Mouse (Mus musculus) heart, postnatal 0 days (tissue): ENCODE measurements around the gene Lancl2. TPM values are rescaled to one million over a fixed set of nuclear protein-coding genes. Genes with fewer than 3 reads are reported as not detected.

Experiments used
- ATAC-seq: fragments of 200-750 bp; cut with Nextera tagmentation; 2 replicates; pipeline ENCODE4 v1.8.0; 2017; ENCODE audit warnings: low read depth, moderate number of reproducible peaks, moderate library complexity; ENCODE audit not compliant: insufficient read depth
- DNase-seq: peaks from one replicate; pipeline ENCODE4 v3.0.0-alpha.2; 2016; ENCODE audit warnings: low spot score
- H3K27ac ChIP-seq: fragments of 300-500 bp; sonication (generic); 2 replicates; pipeline ENCODE4 v1.5.1; 2014; ENCODE audit warnings: low read depth, mild to moderate bottlenecking
- H3K27me3 ChIP-seq: fragments of 300-500 bp; sonication (generic); 2 replicates; pipeline ENCODE4 v1.6.1; 2014; ENCODE audit warnings: low read length, mixed read lengths; ENCODE audit not compliant: control insufficient read depth, insufficient read depth
- H3K36me3 ChIP-seq: fragments of 300-500 bp; sonication (generic); replicated peaks from 2 replicates; pipeline ENCODE4 v1.6.1; 2014; ENCODE audit warnings: low read length, mixed read lengths; ENCODE audit not compliant: control insufficient read depth, insufficient read depth
- H3K4me1 ChIP-seq: fragments of 300-500 bp; sonication (generic); 2 replicates; pipeline ENCODE4 v1.6.1; 2014; ENCODE audit warnings: antibody characterized with exemption; ENCODE audit not compliant: control insufficient read depth, insufficient read depth
- H3K4me2 ChIP-seq: fragments of 300-500 bp; sonication (generic); 2 replicates; pipeline ENCODE4 v1.6.1; 2014; ENCODE audit warnings: low read depth, mild to moderate bottlenecking, low read length, moderate library complexity
- H3K4me3 ChIP-seq: fragments of 300-500 bp; sonication (generic); 2 replicates; pipeline ENCODE4 v1.5.1; 2014; ENCODE audit warnings: low read depth, low read length
- H3K9ac ChIP-seq: fragments of 300-500 bp; sonication (generic); replicated peaks from 2 replicates; pipeline ENCODE4 v1.6.1; 2014; ENCODE audit warnings: low read depth, low read length, mixed read lengths
- H3K9me3 ChIP-seq: fragments of 300-500 bp; sonication (generic); replicated peaks from 2 replicates; pipeline ENCODE4 v1.6.1; 2016; ENCODE audit warnings: low read length; ENCODE audit not compliant: control insufficient read depth
- CTCF ChIP-seq: IDR thresholded peaks from 2 replicates; pipeline ENCODE4 v1.5.1; 2016; ENCODE audit warnings: antibody characterized with exemption, control low read depth, low read depth
- EP300 ChIP-seq: IDR thresholded peaks from 2 replicates; pipeline ENCODE4 v1.6.1; 2016; ENCODE audit warnings: antibody characterized with exemption, low read depth
- WGBS: fragments of 180-500 bp; shearing (Covaris S2); extraction: QIAGEN DNeasy Blood & Tissue Kit; methylation state at CpG from one replicate; pipeline ENCODE4 v1.1.7; 2014; 5-methylcytosine and 5-hydroxymethylcytosine counted together
- polyA plus RNA-seq: library from polyadenylated mRNA; unstranded; fragments of >200 nt; fragmentation: Nextera tagmentation; extraction: Ambion mirVana; gene quantifications from 2 replicates; pipeline ENCODE4 v1.2.1, GENCODE M21; 2015
- total RNA-seq: library from RNA; depleted of rRNA; stranded (reverse); fragments of >200 nt; gene quantifications from 2 replicates; pipeline ENCODE4 v1.2.3, GENCODE M21; 2014; ENCODE audit warnings: low replicate concordance

Gene Lancl2
- total and polyA plus RNA-seq, 2 experiments from 2014 or later: 12.1 to 15.0 TPM

DNA sequence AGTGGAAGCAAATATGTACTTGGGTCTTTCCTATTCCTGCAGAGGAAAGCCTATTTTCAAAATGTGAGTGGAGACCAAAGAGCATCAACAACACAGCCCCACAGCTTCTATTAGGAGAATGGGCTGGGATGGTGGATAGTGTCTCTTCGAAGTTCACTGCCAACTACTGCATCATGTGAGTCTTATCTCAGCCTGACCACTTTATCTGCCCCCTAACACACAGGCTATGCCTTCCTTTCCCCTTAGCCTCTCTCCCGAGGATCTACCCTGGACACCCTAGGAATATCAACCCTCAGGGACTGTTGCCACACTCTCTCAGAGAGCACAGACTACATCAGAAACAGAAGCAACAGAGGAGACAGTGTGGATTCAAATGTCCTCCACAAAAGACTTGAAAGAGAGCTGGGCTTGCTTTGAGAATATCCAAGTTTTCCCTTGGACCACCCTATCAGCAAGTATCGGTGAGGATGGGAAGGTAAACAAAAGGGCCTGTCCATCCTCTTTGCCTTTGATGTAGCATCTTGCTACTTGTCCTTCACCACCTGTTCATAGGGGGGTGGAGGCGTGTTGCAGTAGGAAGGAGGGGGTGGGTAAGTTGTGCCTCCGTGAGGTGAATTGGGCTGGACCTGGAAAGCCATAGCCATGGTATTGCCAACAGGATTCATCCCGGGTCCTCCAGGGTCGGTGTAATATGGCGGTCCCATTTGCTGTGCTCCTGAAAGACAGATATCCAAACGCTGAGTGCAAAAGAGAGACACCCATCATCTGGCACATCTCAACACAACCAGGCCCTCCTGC lies 51.8 kb downstream of the Lancl2 start:
- no peak for DNase-seq
- Histone ChIP-seq H3K9me3 (no peaks in the 10 kb centered on the region), H3K9ac (no peak overlapping the region), H3K27me3 (no peaks in the 10 kb centered on the region), H3K4me2 (no peak overlapping the region), H3K4me1 (no peaks in the 10 kb centered on the region), H3K27ac (no peak overlapping the region), H3K4me3 (no peak overlapping the region), H3K36me3 (peaks cover 16% of the 10 kb centered on the region)
- WGBS: 87% methylated on average over 9 of the region's 9 CpGs
- TF ChIP-seq EP300 (no peak), CTCF (no peak)
- no peak for ATAC-seq

DNA sequence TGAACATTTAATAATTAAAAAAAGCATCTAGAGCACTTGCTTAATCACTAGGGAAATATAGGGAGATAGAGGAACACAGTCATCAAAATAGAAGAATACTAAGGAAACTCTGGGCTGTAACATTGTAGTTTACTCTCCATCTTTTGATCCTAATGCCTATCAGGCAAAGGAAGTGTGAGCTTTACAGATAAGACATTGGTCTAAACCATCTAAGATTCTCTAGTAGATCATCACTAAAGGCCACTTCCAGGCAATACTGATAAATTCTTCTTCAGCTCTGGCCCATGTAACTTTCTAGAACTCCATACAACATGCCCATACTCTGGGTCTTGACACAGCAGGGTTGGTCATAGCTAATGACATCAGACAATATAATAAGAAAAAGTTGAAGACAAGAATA lies 60.7 kb downstream of the Lancl2 start:
- H3K27me3 ChIP-seq: no peaks in the 10 kb centered on the region
- H3K4me1 ChIP-seq: no peaks in the 10 kb centered on the region
- no peaks in the 10 kb centered on the region for H3K9me3 ChIP-seq
- no peak overlapping the region for H3K27ac ChIP-seq
- H3K36me3 ChIP-seq: peaks cover 15% of the 10 kb centered on the region
- DNase-seq: no peak
- no peak for ATAC-seq
- H3K9ac ChIP-seq: no peak overlapping the region
- H3K4me3 ChIP-seq: no peak overlapping the region
- H3K4me2 ChIP-seq: no peak overlapping the region
- TF ChIP-seq CTCF (no peak), EP300 (no peak)

DNA sequence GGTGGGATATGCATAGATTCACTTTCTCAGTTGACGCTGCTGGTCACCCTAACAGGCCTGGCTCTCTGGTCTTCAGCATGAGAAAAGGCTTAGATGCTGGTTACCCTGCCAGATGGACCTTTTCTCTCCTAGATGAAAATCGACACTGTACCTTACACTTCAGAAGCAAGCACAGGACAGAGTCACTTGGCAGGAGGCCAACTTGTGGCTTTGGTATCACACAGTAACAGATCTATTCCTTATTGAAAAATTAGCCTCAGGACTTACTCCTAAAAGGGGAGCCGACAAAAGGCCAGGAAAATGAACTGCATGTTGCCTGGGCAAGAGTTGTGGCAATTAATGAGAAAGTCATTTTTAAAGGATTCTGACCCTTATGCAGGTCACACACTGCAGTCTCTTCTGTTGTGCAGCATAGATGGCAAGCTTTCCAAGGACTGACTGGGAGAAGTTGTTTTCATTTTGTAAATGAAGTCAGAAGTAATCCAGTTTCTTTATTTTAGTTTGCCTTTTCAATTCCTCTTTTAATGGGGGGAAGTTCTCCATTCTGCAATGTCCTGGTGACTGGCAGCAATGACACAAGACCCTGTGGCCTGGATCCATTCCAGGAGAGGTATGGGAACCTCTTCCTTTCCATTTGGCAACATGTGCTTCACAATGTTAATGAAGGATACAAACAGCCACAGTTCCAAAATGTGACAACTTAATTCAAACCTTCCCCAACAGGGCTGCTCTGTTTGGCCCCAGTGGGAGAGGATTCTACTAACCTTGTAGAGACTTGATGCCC lies 62.9 kb downstream of the Lancl2 start:
- DNase-seq (no peak), ATAC-seq (no peak)
- Histone ChIP-seq H3K9me3 (no peaks in the 10 kb centered on the region), H3K4me3 (no peak overlapping the region), H3K27me3 (no peaks in the 10 kb centered on the region), H3K4me2 (no peak overlapping the region), H3K36me3 (peaks cover 20% of the 10 kb centered on the region; the same call in 1 of the 2 replicates), H3K27ac (no peak overlapping the region), H3K4me1 (no peaks in the 10 kb centered on the region), H3K9ac (no peak overlapping the region)
- WGBS: 48% methylated on average over 3 of the region's 3 CpGs
- no peak for TF ChIP-seq CTCF
- TF ChIP-seq EP300: no peak

DNA sequence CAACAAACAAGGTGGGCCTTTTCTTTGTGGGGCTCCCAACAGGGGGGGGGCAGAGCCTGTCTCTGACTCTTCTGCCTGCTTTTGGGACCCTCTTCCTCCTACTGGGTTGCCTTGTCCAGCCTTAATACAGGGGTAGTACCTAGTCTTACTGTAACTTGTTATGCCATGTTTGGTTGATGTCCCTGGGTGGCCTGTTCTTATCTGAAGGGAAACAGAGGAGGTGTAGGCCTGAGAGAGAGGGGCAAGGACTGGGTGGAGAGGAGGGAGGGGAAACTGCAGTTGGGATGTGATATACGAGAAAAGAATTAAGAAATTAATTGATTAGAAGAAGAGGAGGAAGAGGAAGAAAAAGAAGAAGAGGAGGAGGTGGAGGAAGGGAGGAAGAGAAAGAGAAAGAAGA lies 63.9 kb downstream of the Lancl2 start:
- Histone ChIP-seq H3K27me3 (no peaks in the 10 kb centered on the region), H3K4me1 (no peaks in the 10 kb centered on the region), H3K4me3 (no peak overlapping the region), H3K4me2 (no peak overlapping the region), H3K27ac (no peak overlapping the region), H3K9me3 (no peaks in the 10 kb centered on the region), H3K36me3 (peaks cover 15% of the 10 kb centered on the region; the same call in 1 of the 2 replicates), H3K9ac (no peak overlapping the region)
- ATAC-seq: no peak
- DNase-seq: no peak
- TF ChIP-seq CTCF: no peak
- TF ChIP-seq EP300: no peak
- 86% methylated on average over 1 of the region's 1 CpGs for WGBS

DNA sequence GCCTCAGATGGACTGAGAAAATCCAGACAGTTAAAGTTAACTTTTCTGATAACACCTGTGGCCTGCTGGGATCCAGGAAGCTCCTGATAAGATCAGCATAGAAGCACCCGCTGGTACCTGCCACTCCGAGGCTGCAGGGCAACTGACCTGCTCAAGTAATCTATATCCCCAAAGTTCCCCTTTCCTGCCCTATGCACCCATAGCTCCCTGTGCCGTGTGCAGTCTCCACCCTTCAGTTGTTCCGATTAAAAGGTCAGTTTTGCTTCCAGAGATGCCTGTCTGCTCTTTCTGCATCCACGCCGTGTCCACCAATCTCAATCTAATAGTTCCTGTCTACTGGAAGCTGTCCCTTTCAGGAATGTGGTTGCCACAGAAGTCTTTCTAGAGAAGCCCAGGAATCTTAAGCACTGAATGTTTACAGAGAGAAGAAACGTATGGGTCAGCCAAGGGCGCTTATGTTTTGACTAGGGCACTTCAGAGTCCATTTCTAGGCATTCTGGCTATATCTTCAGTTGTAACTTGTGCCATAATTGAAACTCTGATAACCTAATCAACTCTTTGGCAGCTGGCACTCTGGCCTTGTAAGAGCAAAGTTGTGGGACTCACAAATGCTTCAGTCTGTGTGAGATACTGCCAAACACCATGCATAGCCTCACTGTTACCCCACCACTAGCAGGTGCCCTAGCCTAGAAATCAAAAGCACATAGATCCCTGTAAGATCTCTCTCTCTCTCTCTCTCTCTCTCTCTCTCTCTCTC lies 65.0 kb downstream of the Lancl2 start:
- Histone ChIP-seq H3K4me2 (no peak overlapping the region), H3K4me3 (no peak overlapping the region), H3K27ac (no peak overlapping the region), H3K9me3 (no peaks in the 10 kb centered on the region), H3K9ac (no peak overlapping the region), H3K27me3 (no peaks in the 10 kb centered on the region), H3K36me3 (peaks cover 5% of the 10 kb centered on the region; the same call in 1 of the 2 replicates), H3K4me1 (no peaks in the 10 kb centered on the region)
- TF ChIP-seq CTCF (0 out of 2 replicates have a peak, but pooled peaks have one; percentile 3), EP300 (no peak)
- DNase-seq (no peak), ATAC-seq (no peak)
- WGBS: 36% methylated on average over 8 of the region's 8 CpGs
